Mouse (Mus musculus) left cerebral cortex, adult 9 months (tissue): ENCODE results near the gene Palm3.

Experiments used
- DNase-seq, 2 experiments: peaks; one replicate each; pipeline ENCODE4 v3.0.0; 2022; ENCODE audit warnings: low spot score in 2 of 2

Palm3 gene

GRCm38 (mm10) chr8:84023631-84024030 lies 2.4 kb downstream of the Palm3 start:
- DNase-seq = no peak

DNA sequence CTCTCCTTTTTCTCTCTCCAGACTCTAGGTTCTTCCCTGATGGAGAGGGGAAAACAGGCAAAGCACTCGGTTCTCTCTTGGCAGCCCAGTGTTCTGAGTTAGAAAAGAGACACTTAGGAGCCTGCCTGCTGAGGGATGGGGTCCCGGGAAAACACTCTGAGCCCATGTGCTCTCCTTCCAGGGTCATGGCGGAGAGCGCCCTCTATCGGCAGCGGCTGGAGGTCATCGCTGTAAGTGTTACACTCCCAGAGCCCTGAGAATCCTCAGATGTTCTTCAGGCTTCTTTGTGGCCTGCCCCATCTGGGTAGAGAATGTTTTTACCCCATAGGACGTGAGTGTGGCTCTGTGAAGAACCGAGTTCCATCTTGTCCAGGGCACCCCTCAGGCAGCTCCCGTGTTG lies 2.9 kb downstream of the Palm3 start:
- no peak for DNase-seq

DNA sequence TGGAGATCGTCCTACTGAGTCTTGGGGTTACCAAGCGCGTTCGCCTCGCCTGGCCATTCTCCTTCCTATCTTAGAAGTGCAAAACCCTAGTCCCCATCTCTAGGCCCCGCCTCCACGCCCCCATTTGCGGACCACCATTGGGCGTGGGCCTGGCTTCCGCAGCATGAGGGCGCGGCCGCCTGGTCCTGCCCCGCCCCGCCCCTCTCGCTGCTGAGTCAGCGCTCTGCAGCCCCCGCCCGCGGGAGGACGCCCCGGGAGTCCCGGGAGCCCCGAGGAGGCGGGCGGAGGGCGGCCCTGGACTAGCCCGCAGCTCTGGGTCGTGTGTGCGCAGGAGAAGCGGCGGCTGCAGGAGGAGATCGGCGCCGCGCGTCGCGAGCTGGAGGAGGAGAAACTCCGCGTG lies 4.6 kb downstream of the Palm3 start:
- DNase-seq = no peak

GRCm38 (mm10) chr8:84027449-84027848 lies 6.2 kb downstream of the Palm3 start:
- DNase-seq = no peak

GRCm38 (mm10) chr8:84029272-84029671 lies 8.0 kb downstream of the Palm3 start:
- no peak for DNase-seq

DNA sequence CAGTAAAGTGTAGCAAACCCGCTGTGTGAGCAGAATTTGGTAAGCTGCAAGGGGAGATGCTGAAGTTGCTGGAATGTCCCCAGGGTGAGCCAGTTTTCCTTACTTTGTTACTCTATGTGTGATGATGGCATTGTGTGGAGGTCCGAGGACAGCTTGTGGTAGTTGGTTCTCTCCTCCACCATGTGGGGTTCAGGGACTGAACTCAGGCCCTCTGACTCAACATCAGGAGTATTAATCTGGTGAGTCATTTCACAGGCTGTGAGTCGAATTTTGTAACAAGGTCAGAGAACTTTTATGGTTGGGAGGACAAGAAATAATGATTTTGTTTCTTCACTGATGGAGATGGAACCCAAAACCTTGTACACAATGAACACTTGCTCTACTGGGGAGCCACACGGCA lies 11.5 kb downstream of the Palm3 start:
- no peak for DNase-seq

DNA sequence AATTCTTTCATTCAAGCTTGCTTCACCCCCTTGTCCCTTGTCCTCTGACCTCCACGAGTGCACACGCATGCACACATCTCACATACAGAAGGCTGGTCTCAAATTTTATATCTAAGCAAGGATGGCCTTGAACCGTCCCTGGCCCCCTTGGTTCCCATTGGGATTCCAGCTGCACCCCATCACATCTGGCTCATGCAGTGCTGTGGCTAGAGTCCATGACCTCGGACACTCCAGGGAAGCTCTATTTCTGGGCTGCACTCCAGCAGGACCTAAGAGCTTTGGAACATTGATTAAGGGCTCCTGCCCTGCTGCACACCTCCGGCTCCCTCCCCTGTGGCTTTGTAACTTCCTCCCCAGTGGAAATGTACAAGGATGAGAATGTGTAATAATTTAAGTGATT lies 16.7 kb downstream of the Palm3 start:
- DNase-seq = no peak

GRCm38 (mm10) chr8:84039050-84039449 lies 17.8 kb downstream of the Palm3 start:
- peak in 1 of 2 experiments; percentile 78 for DNase-seq

- peak in 1 of 2 experiments; percentile 19 for DNase-seq
Observed at GRCm38 (mm10) chr8:84042066-84042947, 21.0 kb downstream of the Palm3 start, which contains the start of gene Il27ra. TSS of gene Il27ra (minus strand) at chr8:84042589.

GRCm38 (mm10) chr8:84042948-84043342 lies 21.7 kb downstream of the Palm3 start:
- no peak for DNase-seq

DNA sequence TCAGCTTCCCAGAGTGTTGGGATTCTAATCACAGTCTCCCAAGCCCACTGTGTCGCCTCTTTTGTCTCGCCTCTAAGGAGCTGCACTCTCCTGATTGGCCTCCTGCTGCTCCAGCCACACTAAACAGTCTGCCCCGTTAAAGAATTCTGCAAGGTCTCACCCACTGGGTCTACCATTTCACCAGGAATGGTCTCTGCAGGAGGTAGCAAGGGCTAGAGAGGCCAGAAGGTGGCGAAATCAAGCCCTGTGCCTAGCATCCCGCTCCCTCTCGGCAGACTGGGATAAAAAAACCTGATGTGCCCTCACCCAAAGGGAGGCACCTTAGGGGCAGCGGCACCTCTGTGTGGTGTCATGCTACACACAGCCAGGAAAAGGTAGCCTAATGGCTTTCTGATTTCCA lies 22.8 kb downstream of the Palm3 start:
- no peak for DNase-seq

DNA sequence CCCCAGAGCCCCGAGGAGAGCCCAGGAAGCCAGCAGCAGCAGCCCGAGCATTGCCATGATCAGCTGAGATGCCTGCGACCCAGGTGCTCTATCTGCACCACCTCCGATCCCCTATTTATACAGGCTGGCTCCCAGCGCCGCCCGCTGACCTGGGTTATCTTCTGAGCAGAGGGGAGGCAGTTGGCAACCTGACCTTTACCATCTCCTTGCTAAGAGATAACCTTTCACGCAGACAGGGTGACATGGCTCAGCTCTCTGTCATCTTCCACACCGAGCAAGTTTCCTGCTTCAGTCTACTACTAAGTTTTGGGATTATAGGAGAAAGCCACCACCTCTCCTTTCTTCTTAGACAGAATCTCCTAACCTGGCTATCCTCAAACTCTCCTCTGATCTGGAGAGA lies 23.6 kb downstream of the Palm3 start, which contains the start of gene Rln3:
Rln3 (minus strand) TSS at position 101 of the 400 bp plus-strand sequence.
- no peak for DNase-seq

DNA sequence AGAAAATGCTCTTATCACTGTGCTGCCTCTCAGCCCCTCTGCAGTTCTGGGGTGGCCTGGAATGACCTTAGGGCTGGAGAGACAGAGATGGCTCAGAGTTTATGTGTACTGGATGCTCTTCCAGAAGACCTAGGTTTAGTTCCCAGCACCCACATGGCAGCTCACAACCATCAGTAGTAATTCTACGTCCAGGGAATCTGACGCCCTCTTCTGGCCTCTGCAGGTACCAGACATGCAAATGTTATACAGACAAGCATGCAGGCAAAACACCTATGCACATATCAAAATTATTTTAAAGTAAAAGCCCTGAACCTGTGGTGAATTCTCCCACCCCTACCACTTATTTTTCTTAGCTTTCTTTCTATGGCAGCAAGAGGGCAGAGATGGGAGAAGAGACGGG lies 25.2 kb downstream of the Palm3 start:
- DNase-seq = no peak

DNA sequence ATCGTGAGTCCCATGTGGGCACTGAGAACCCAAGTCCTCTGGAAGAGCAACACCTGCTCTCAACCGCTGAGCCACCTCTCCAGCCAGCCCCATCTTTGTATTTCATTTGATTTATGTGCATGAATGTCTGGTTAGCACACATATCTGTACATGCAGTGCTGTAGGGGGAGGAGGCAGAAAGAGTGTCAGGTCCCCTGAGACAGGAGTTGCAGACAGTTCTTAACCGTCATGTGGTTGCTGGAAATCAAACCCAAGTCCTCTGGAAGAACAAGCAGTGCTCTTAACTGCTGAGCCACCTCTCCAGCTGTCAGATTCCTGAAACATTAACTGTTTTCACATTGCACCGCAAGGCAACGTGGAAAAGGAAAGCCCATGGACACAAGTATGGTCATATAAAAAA lies 26.9 kb downstream of the Palm3 start:
- DNase-seq = no peak

DNA sequence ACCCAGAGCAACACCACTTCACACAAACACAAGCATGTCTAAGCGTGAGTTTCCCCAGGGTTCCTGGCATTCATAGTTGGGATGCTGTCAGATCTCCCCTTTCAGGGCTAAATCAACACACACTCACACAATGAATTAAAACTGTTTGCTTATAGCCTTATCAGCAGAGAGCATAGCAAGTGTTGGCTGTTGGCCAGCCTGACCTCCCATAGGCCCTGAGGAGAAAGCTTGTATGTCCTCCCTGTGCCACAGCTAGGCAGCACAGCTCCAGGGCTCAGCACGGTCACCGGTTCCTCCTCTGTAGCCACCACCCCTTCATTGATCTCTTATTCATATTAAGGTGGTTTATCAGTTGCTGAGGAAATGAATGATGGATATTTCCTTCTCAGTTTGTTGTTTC lies 31.5 kb downstream of the Palm3 start:
- DNase-seq = no peak

DNA sequence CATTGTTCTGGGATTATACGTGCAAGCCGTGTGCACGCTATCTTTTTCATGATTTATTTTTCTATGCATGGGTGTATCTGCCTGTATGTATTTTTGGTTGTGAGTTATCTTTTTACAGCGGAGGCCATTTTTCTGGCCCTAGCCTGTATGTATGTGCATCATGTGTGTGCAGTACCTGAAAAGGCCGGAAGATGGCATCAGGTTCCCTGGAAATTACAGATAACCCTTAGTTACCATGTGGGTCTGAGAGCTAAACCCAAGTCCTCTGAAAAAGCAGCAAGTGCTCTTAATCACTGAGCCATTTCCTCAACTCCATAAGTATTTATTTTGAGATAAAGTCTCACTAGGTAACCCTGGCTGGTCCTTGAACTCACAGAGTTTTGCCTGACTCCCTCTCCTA lies 32.0 kb downstream of the Palm3 start:
- no peak for DNase-seq

GRCm38 (mm10) chr8:84057827-84058226 lies 36.6 kb downstream of the Palm3 start:
- DNase-seq = no peak

DNA sequence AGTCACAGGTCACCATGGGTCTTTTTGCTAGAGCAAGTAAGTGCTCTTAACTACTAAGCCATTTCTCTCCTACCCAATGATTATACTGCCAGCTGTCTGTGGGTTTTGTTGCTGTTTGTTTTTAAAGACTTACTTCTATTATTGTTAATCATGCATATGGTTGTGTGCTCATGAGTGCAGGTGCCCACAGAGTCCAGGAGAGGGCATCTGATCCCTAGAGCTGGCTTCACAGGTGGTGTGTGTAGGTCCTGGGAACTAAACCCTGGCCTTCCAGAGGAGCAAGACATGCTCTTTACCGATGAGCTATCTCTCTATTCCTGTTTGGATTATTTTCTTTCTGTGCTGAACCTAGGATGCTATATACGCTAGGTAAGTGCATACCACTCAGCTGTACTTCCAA lies 38.0 kb downstream of the Palm3 start:
- DNase-seq = no peak

DNA sequence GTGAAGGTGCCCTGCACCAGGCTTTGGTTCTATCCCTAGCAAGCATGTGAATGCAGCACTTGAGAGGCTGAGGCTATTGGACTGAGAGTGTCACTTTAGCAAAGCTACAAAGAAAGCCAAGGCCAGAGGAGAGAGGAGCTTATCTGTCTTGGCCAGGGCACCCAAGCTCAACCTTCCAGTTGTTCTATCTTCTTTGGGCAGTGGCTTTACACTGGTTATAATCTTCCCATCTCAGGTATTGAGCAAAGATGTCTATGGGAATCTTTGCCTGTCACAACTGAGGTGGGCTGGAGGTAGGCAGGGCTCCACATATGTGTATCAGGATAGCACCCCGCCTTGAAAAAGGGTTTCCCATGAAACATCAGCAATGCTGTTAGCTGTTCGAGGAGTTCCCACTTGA lies 39.0 kb downstream of the Palm3 start:
- DNase-seq = no peak

- no peak for DNase-seq
Observed at GRCm38 (mm10) chr8:84063861-84064610, 42.8 kb downstream of the Palm3 start.

- DNase-seq = no peak
Observed at GRCm38 (mm10) chr8:84065037-84065436, 43.8 kb downstream of the Palm3 start, which contains the start of gene Gm10643. TSS of gene Gm10643 (minus strand) at chr8:84065137.

GRCm38 (mm10) chr8:84065457-84066072 lies 44.3 kb downstream of the Palm3 start:
- DNase-seq = no peak
